Mouse (Mus musculus) liver, adult 2 months (tissue): Measurements from ENCODE around the gene Prkch. TPM values are rescaled to one million over a fixed set of nuclear protein-coding genes. Genes with fewer than 3 reads are reported as not detected.

Experiments used
- DNase-seq: peaks from one replicate; pipeline ENCODE4 v3.0.0-alpha.2; 2011; ENCODE audit warnings: low read depth, low spot score; ENCODE audit errors: extremely low read depth
- H3K27ac ChIP-seq: fragments of 200-500 bp; replicated peaks from 2 replicates; pipeline ENCODE4 v1.5.1; 2012; ENCODE audit warnings: low read depth, mild to moderate bottlenecking, control low read depth, inconsistent platforms, low read length; ENCODE audit not compliant: insufficient read depth
- H3K27me3 ChIP-seq: fragments of 200-500 bp; 2 replicates; pipeline ENCODE4 v1.6.1; 2012; ENCODE audit warnings: mild to moderate bottlenecking, moderate library complexity, low read length, inconsistent platforms; ENCODE audit not compliant: control insufficient read depth, insufficient read depth
- H3K36me3 ChIP-seq: fragments of 200-500 bp; 2 replicates; pipeline ENCODE4 v1.6.1; 2012; ENCODE audit warnings: low read length, inconsistent platforms; ENCODE audit not compliant: control insufficient read depth, insufficient read depth
- H3K4me1 ChIP-seq: fragments of 200-500 bp; 2 replicates; pipeline ENCODE4 v1.6.1; 2011; ENCODE audit warnings: low read length; ENCODE audit not compliant: control insufficient read depth, insufficient read depth
- H3K4me3 ChIP-seq: fragments of 200-500 bp; 2 replicates; pipeline ENCODE4 v1.5.1; 2011; ENCODE audit warnings: low read depth, mild to moderate bottlenecking, control low read depth, low read length, moderate library complexity; ENCODE audit not compliant: insufficient read depth
- H3K79me2 ChIP-seq: fragments of 200-500 bp; 2 replicates; pipeline ENCODE4 v1.6.1; 2012; ENCODE audit warnings: inconsistent platforms, mild to moderate bottlenecking, low read length, moderate library complexity; ENCODE audit not compliant: control insufficient read depth, insufficient read depth
- H3K9ac ChIP-seq: fragments of 200-500 bp; 2 replicates; pipeline ENCODE4 v1.6.1; 2012; ENCODE audit warnings: low read depth, mild to moderate bottlenecking, control low read depth, inconsistent platforms, low read length
- CTCF ChIP-seq: fragments of 200-500 bp; IDR thresholded peaks from 2 replicates; pipeline ENCODE4 v1.5.1; 2011; ENCODE audit warnings: low read depth, low read length, control low read depth
- POLR2A ChIP-seq: fragments of 200-500 bp; IDR thresholded peaks from 2 replicates; pipeline ENCODE4 v1.6.1; 2011; ENCODE audit warnings: low read length, control low read depth; ENCODE audit not compliant: insufficient read depth; ENCODE audit errors: extremely low read depth
- WGBS: fragments of 180-500 bp; shearing (Covaris S2); methylation state at CpG from one replicate; pipeline ENCODE4 v1.1.7; 2018; 5-methylcytosine and 5-hydroxymethylcytosine counted together
- polyA plus RNA-seq: library from polyadenylated mRNA; depleted of rRNA; stranded (reverse); fragments of >200 nt; gene quantifications from 2 replicates; pipeline ENCODE4 v1.2.3, GENCODE M21; 2012
- total RNA-seq: library from RNA; depleted of rRNA; stranded (reverse); fragments of >200 nt; gene quantifications from 2 replicates; pipeline ENCODE4 v1.2.3, GENCODE M21; 2014

Gene Prkch
- total and polyA plus RNA-seq, 2 experiments = 1.5 to 5.3 TPM

DNA sequence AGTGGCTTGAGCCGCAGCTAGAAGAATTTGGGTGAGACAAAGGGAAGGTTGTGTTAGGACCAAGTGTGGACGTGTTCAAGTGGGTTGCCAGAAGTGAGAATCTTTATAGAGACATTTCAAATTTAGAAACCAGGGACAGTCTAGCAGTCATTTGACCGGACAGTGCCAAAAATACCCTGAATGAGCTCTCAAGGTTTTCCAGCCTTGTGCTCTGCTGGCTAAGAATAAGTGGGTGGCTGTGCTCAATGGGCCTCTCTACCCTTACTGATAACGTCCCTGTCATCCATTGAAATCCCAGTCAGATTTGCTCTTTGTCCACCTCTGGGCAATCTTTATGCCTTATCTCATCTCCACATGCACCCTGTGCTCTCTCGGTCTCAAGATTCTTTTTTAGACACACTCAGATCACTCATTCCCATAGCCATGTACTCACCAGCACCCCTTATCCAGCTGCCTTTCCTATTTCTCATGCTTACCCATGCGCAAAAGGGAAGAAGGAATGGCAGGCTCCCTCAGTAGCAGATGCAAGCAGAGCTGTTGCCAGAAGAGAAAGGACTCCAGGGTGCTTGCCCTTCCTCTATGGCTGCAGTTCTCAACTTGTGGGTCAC is 196.9 kb downstream of the Prkch start:
- no peak overlapping the region for H3K4me3 ChIP-seq
- TF ChIP-seq CTCF (no peak), POLR2A (no peak)
- no peak overlapping the region for H3K27ac ChIP-seq
- whole genome bisulfite sequencing = 95% methylated on average over 6 of the region's 6 CpGs
- DNase-seq = no peak
- peaks cover 5% of the 10 kb centered on the region for H3K4me1 ChIP-seq
- no peak overlapping the region for H3K9ac ChIP-seq
- no peaks in the 10 kb centered on the region for H3K79me2 ChIP-seq
- no peaks in the 10 kb centered on the region for H3K36me3 ChIP-seq
- H3K27me3 ChIP-seq = no peaks in the 10 kb centered on the region

DNA sequence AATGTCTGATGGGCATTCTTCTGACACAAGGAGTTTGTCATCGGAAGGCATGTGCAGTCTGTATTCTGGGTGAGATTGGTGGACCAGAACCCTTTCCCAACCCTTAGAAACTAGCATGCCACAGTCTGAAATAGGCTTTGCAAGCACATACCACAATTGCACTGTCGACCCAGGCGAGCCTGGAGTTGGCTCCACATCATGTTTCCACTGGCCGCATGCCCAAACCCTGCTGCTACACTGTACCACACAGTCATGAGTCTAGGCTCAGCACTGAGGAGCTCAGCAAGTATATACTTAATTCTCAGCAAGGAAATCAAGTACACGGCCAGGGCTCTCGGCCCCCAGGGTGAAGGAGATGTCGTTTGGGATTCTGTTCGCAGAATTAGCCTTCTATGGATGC is 202.3 kb downstream of the Prkch start:
- WGBS = 54% methylated on average over 8 of the region's 8 CpGs
- no peak overlapping the region for H3K9ac ChIP-seq
- H3K27me3 ChIP-seq = no peaks in the 10 kb centered on the region
- H3K27ac ChIP-seq = no peak overlapping the region
- no peaks in the 10 kb centered on the region for H3K4me1 ChIP-seq
- H3K36me3 ChIP-seq = no peaks in the 10 kb centered on the region
- H3K79me2 ChIP-seq = no peaks in the 10 kb centered on the region
- peak; percentile 72 for DNase-seq
- TF ChIP-seq POLR2A (no peak), CTCF (no peak)
- H3K4me3 ChIP-seq = no peak overlapping the region

DNA sequence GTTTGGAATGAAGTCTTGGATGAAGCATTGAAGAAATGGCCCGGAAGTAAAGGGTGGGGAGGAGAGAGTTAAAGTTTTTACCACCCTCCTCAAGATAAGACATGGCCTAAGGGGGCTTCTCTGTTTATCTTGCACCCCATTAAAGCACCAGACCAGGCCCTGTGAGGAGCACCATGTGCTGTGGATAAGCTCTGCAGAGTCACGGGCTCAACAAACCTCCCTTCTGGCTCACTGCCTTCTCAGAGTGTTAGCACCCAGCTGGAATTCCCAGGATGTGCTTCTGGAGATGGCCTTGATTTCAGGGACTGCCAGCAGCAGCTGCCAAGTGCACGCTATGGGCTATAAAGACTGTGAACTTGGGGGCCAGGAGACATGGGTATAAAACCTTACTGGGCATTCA is 204.3 kb downstream of the Prkch start:
- Histone ChIP-seq H3K9ac (no peak overlapping the region), H3K27me3 (no peaks in the 10 kb centered on the region), H3K4me3 (no peak overlapping the region), H3K36me3 (no peaks in the 10 kb centered on the region), H3K4me1 (peaks cover 2% of the 10 kb centered on the region; the same call in 1 of the 2 replicates), H3K27ac (no peak overlapping the region), H3K79me2 (no peaks in the 10 kb centered on the region)
- DNase-seq = no peak
- TF ChIP-seq POLR2A (no peak), CTCF (no peak)
- WGBS = 62% methylated on average over 3 of the region's 3 CpGs

DNA sequence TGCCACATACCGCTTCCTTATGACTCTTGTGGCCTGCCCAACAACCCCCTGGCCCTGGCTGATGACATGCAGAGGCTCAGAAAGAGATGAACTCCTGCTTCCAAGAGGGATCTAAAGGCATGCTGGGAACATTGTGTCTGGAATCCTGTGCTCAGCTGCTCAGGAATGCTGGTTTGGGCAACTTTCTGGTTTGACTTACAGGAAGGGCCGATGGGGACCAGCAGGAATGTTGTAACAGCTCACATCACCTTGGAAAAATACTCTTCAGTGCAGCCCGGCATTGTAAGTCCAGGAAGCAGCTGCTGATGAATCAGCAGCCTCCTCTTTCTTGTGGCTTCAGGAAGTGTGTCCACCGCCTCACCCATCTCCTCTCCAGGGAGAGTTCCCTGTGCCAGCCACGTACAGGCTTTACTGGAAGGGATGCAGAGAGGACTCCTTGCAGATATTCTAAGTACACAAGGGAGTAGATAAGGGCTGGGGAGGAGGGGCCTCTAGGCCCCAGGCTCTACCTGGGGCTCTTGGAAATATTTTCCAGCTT is 206.0 kb downstream of the Prkch start:
- Histone ChIP-seq H3K27ac (no peak overlapping the region), H3K9ac (no peak overlapping the region), H3K36me3 (no peaks in the 10 kb centered on the region), H3K4me1 (peaks cover 7% of the 10 kb centered on the region), H3K4me3 (no peak overlapping the region), H3K79me2 (no peaks in the 10 kb centered on the region), H3K27me3 (no peaks in the 10 kb centered on the region)
- TF ChIP-seq POLR2A = no peak
- TF ChIP-seq CTCF = no peak
- DNase-seq = no peak
- WGBS = 75% methylated on average over 5 of the region's 5 CpGs

DNA sequence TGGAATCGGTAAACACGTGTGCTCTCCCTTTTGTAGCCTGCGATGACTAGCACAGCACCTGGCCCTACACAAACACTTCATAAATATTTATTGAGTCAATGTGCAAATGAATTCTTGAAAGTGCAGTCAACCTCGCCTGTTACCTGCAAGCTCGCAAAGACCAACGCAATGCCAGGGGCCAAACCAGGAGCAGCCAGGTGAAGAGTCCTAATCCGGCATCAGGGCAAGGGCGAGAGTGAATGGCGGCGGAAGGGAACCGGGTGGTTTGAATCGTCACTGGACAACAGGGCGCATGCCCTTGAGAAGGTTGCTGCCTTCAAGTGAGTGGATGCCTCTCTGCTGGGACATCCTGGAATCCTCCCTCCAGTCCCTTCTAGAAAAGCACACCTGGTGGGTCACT is 208.6 kb downstream of the Prkch start:
- TF ChIP-seq CTCF = no peak
- TF ChIP-seq POLR2A = no peak
- no peak for DNase-seq
- WGBS = 68% methylated on average over 13 of the region's 13 CpGs
- H3K9ac ChIP-seq = no peak overlapping the region
- H3K4me3 ChIP-seq = no peak overlapping the region
- no peaks in the 10 kb centered on the region for H3K36me3 ChIP-seq
- H3K79me2 ChIP-seq = no peaks in the 10 kb centered on the region
- H3K27me3 ChIP-seq = no peaks in the 10 kb centered on the region
- peaks cover 7% of the 10 kb centered on the region for H3K4me1 ChIP-seq
- H3K27ac ChIP-seq = no peak overlapping the region

DNA sequence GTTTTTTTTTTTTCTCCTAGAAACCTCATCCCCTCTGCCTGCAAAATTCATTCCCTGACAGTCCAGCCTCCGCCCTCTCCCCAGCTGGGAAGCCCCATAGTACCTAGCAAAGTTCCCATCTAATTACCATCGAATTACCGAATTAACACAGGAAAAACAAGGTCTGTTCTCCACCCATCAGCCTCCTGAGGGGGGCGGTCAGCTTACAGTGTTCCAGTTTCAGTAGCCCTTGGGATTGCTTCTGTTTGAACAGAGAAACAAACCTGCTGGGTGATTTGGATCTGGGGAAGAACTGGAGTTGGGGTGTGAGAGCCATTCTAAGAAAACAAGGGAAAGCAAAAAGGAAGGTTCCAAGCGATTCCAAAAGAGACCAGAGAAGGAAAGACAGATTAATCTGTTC is 209.1 kb downstream of the Prkch start:
- no peak for TF ChIP-seq CTCF
- no peak for TF ChIP-seq POLR2A
- no peak overlapping the region for H3K4me3 ChIP-seq
- no peak for DNase-seq
- no peak overlapping the region for H3K27ac ChIP-seq
- no peaks in the 10 kb centered on the region for H3K79me2 ChIP-seq
- H3K9ac ChIP-seq = no peak overlapping the region
- 26% methylated on average over 5 of the region's 5 CpGs for WGBS
- H3K4me1 ChIP-seq = peaks cover 7% of the 10 kb centered on the region
- H3K27me3 ChIP-seq = no peaks in the 10 kb centered on the region
- H3K36me3 ChIP-seq = no peaks in the 10 kb centered on the region
